Mouse (Mus musculus): ENCODE results near the gene Dnajc4. TPM values are rescaled to one million over a fixed set of nuclear protein-coding genes. Genes with fewer than 3 reads are reported as not detected.
A peak's percentile ranks its signal among the peaks of the same experiment; 100 is the strongest.

Dnajc4 gene
- polyA plus RNA-seq, 1 experiment from 2014 or later: 22.9 TPM

- ATAC-seq: peak; percentile 88
- WGBS: under 1% methylated on average over 58 of the region's 59 CpGs
- peaks cover 36% of the 10 kb centered on the region for H3K4me1 ChIP-seq (ENCODE audit: control insufficient read depth, insufficient read depth, low read length)
Measured at GRCm38 (mm10) chr19:6979486-6980380, 12.6 kb downstream of the Dnajc4 start.

GRCm38 (mm10) chr19:6979001-6979479 is 13.3 kb downstream of the Dnajc4 start:
- H3K9ac ChIP-seq (ENCODE audit: low read depth, low read length): peak overlapping the region; percentile 84
- peaks cover 8% of the 10 kb centered on the region for H3K36me3 ChIP-seq (ENCODE audit: control insufficient read depth, insufficient read depth, low read length)
- WGBS: 9% methylated on average over 11 of the region's 11 CpGs
- peak overlapping the region; percentile 97 for H3K27ac ChIP-seq (ENCODE audit: low read length)
- peak overlapping the region; percentile 75 for H3K4me3 ChIP-seq (ENCODE audit: low read depth, low read length)
- no peaks in the 10 kb centered on the region for H3K9me3 ChIP-seq (replicated peaks; ENCODE audit: control insufficient read depth, low read length, poor library complexity, severe bottlenecking)
- no peak for ATAC-seq
- H3K4me1 ChIP-seq (ENCODE audit: control insufficient read depth, insufficient read depth, low read length): peaks cover 37% of the 10 kb centered on the region
- no peaks in the 10 kb centered on the region for H3K27me3 ChIP-seq (ENCODE audit: control insufficient read depth, insufficient read depth, low read depth, low read length)
- H3K4me2 ChIP-seq (ENCODE audit: low read length): peak overlapping the region; percentile 90

More at GRCm38 (mm10) chr19:6979486-6980380, 12.6 kb downstream of the Dnajc4 start:
- Histone ChIP-seq H3K27me3 (ENCODE audit: control insufficient read depth, insufficient read depth, low read depth, low read length) (no peaks in the 10 kb centered on the region), H3K9me3 (replicated peaks; ENCODE audit: control insufficient read depth, low read length, poor library complexity, severe bottlenecking) (no peaks in the 10 kb centered on the region), H3K27ac (ENCODE audit: low read length) (peak overlapping the region; percentile 97), H3K9ac (ENCODE audit: low read depth, low read length) (peak overlapping the region; percentile 84), H3K4me3 (ENCODE audit: low read depth, low read length) (peak overlapping the region; percentile 75), H3K4me2 (ENCODE audit: low read length) (peak overlapping the region; percentile 90), H3K36me3 (ENCODE audit: control insufficient read depth, insufficient read depth, low read length) (peaks cover 8% of the 10 kb centered on the region)

DNA sequence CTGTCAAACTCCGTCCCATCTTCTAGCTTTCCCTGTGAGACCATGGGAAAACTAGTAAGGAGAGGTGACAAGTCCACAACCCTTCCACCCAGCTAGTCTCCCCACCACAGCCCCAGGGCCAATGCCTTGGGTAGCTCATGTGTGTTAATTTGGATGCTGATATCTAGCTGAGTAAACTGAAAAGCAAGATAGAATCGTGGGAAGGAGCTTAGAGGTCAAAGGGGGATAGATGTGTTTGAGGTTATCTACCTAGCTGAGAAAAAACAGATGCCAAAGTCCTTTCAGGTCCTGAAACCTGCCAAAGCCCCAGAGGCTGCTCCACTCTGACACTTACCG is 13.8 kb downstream of the Dnajc4 start:
- H3K9ac ChIP-seq (ENCODE audit: low read depth, low read length): peak overlapping the region; percentile 84
- H3K9me3 ChIP-seq (replicated peaks; ENCODE audit: control insufficient read depth, low read length, poor library complexity, severe bottlenecking): no peaks in the 10 kb centered on the region
- H3K27me3 ChIP-seq (ENCODE audit: control insufficient read depth, insufficient read depth, low read depth, low read length): no peaks in the 10 kb centered on the region
- H3K36me3 ChIP-seq (ENCODE audit: control insufficient read depth, insufficient read depth, low read length): peaks cover 8% of the 10 kb centered on the region
- 41% methylated on average over 3 of the region's 3 CpGs for WGBS
- peak overlapping the region; percentile 75 for H3K4me3 ChIP-seq (ENCODE audit: low read depth, low read length)
- peak overlapping the region; percentile 97 for H3K27ac ChIP-seq (ENCODE audit: low read length)
- ATAC-seq: no peak
- peak overlapping the region; percentile 90 for H3K4me2 ChIP-seq (ENCODE audit: low read length)
- H3K4me1 ChIP-seq (ENCODE audit: control insufficient read depth, insufficient read depth, low read length): peaks cover 41% of the 10 kb centered on the region

- no peak for ATAC-seq
- Histone ChIP-seq H3K4me1 (ENCODE audit: control insufficient read depth, insufficient read depth, low read length) (peaks cover 41% of the 10 kb centered on the region), H3K27ac (ENCODE audit: low read length) (peak overlapping the region; percentile 55), H3K4me3 (ENCODE audit: low read depth, low read length) (peak overlapping the region; percentile 75; the same call in 1 of the 2 replicates), H3K27me3 (ENCODE audit: control insufficient read depth, insufficient read depth, low read depth, low read length) (no peaks in the 10 kb centered on the region), H3K9ac (ENCODE audit: low read depth, low read length) (peak overlapping the region; percentile 84; the same call in 1 of the 2 replicates), H3K9me3 (replicated peaks; ENCODE audit: control insufficient read depth, low read length, poor library complexity, severe bottlenecking) (no peaks in the 10 kb centered on the region), H3K4me2 (ENCODE audit: low read length) (peak overlapping the region; percentile 90), H3K36me3 (ENCODE audit: control insufficient read depth, insufficient read depth, low read length) (peaks cover 8% of the 10 kb centered on the region)
- WGBS: 82% methylated on average over 13 of the region's 13 CpGs
Measured at GRCm38 (mm10) chr19:6977759-6978638, 14.4 kb downstream of the Dnajc4 start.

DNA sequence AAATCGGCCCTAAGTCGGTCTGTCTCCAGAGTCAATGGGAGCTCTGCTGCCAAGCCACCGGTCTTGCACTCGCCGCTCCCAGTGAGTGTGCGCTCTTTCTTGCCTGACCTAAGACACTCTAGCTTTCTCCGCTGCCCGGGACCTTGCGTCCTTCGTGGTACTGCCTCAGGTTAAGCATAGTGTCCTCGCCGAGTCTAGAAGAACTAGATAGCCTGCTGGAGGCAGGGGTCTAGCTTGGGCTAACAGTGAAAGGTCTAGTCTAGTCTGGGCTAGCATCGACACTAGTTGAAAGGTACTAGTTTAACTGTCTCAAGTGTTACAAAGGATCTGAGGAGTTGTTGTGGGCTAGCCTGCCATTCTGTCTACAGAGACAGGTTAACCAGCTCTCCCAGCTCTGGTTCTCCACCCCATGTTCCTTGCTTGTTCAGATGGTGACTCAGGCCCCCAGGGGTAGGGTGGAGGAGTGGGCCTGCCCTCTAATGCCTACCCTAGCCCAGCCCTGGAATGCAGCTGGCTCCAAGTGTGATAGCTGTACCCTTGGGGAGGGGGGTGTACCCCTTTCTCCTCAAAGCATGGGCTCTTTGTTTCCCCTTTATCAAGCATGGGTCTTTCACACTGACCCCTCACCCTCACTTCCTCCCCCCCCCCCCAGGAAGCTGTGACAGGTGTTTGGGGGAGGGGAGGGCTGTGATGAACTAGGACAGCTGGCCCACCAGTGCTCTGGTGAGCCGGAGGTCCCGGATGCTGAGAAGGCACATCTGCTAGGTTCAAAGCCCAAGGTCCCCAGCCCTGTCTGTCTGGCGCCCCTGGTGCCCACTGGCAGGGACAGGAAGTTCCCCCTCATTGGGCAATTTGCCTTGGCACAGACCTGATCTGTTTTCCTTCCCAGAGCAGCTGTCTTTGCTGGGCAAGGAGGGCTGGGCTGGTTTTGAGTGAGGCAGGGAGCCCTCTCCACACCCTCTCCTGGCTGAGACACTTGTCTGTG is 16.5 kb downstream of the Dnajc4 start, which contains the start of gene Plcb3:
Gene Plcb3 (minus strand): TSS at position 934 of the 985 bp plus-strand sequence.
- ATAC-seq: no peak
- Histone ChIP-seq H3K9ac (ENCODE audit: low read depth, low read length) (peak within 1 kb of the TSS; percentile 77), H3K4me2 (ENCODE audit: low read length) (peak within 1 kb of the TSS; percentile 84), H3K4me3 (ENCODE audit: low read depth, low read length) (peak within 1 kb of the TSS; percentile 72), H3K4me1 (ENCODE audit: control insufficient read depth, insufficient read depth, low read length) (peaks cover 38% of the 10 kb centered on the region), H3K9me3 (replicated peaks; ENCODE audit: control insufficient read depth, low read length, poor library complexity, severe bottlenecking) (no peaks in the 10 kb centered on the region), H3K27ac (ENCODE audit: low read length) (peak within 1 kb of the TSS; percentile 85), H3K27me3 (ENCODE audit: control insufficient read depth, insufficient read depth, low read depth, low read length) (no peaks in the 10 kb centered on the region; the same call in 1 of the 2 replicates), H3K36me3 (ENCODE audit: control insufficient read depth, insufficient read depth, low read length) (peaks cover 6% of the 10 kb centered on the region)
- WGBS: under 1% methylated on average over 16 of the region's 16 CpGs

DNA sequence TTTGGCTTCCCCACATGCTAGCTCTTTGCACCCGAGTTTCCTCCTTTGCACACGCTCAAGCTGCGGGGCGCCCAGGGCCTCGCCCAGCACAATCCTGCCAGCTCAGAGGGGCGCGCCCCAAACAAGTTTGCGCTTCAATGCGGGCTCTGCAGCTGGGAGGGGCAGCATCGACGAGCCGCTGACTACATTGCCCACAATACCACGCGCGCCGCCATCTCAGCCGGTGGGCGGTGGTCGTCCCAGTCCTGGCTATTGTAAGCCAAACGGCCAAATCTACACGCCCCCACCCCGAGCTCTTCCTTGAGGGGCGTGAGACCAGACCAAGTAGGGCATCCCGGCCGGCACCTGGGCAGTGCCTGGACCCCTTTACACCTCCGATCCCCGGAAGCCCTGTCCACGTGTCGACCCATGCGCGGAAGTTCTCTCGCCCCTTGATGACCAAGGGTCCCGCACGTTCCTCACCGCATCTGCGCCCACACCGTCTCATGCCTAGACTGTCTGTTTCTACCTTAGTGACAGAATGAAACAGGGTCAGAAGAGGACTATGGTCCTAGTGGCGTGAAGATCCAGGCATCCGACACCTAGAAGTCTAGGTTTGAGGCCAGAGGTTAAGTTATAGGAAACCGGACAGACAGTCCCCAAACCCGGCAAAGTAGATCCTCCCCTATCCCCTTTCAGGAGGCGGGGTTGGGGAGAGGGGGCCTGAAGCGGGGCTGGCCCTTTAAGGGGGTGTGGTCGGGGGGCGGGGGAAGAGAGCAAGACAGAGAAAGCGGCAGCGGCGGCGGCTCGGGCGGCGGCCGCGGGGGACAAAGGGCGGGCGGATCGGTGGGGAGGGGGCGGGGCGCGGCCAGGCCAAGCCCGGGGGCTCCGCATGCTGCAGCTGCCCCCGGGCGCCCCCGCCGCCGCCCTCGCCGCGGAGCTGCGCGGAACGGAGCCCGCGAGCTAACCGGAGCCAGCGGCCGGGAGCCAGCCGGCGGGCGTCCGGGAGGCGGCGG is 17.9 kb downstream of the Dnajc4 start, which contains the start of gene Ppp1r14b:
Gene Ppp1r14b (plus strand): TSS at position 758 of the 995 bp plus-strand sequence.
- Histone ChIP-seq H3K36me3 (ENCODE audit: control insufficient read depth, insufficient read depth, low read length) (peaks cover 6% of the 10 kb centered on the region), H3K4me3 (ENCODE audit: low read depth, low read length) (peak within 1 kb of the TSS; percentile 72), H3K27me3 (ENCODE audit: control insufficient read depth, insufficient read depth, low read depth, low read length) (peaks cover 13% of the 10 kb centered on the region), H3K4me1 (ENCODE audit: control insufficient read depth, insufficient read depth, low read length) (peaks cover 46% of the 10 kb centered on the region), H3K9ac (ENCODE audit: low read depth, low read length) (peak within 1 kb of the TSS; percentile 77), H3K27ac (ENCODE audit: low read length) (peak within 1 kb of the TSS; percentile 85), H3K4me2 (ENCODE audit: low read length) (peak within 1 kb of the TSS; percentile 84), H3K9me3 (replicated peaks; ENCODE audit: control insufficient read depth, low read length, poor library complexity, severe bottlenecking) (no peaks in the 10 kb centered on the region)
- peak; percentile 72 for ATAC-seq
- under 1% methylated on average over 43 of the region's 84 CpGs for WGBS

- H3K36me3 ChIP-seq (ENCODE audit: control insufficient read depth, insufficient read depth, low read length): peaks cover 6% of the 10 kb centered on the region
- peak overlapping the region; percentile 84 for H3K4me2 ChIP-seq (ENCODE audit: low read length)
- peaks cover 16% of the 10 kb centered on the region for H3K27me3 ChIP-seq (ENCODE audit: control insufficient read depth, insufficient read depth, low read depth, low read length)
- WGBS: 35% methylated on average over 12 of the region's 12 CpGs
- H3K27ac ChIP-seq (ENCODE audit: low read length): peak overlapping the region; percentile 85
- peak overlapping the region; percentile 72 for H3K4me3 ChIP-seq (ENCODE audit: low read depth, low read length)
- H3K9ac ChIP-seq (ENCODE audit: low read depth, low read length): peak overlapping the region; percentile 77
- no peaks in the 10 kb centered on the region for H3K9me3 ChIP-seq (replicated peaks; ENCODE audit: control insufficient read depth, low read length, poor library complexity, severe bottlenecking)
- peaks cover 38% of the 10 kb centered on the region for H3K4me1 ChIP-seq (ENCODE audit: control insufficient read depth, insufficient read depth, low read length)
- no peak for ATAC-seq
Measured at GRCm38 (mm10) chr19:6973581-6974190, 18.7 kb downstream of the Dnajc4 start.

All from midbrain, embryonic 16.5 days (tissue).